Mouse (Mus musculus) lung, adult 2 months (tissue): ENCODE measurements around the gene Ctnna3.

Source experiments
- CTCF ChIP-seq: fragments of 200-500 bp; IDR thresholded peaks from 2 replicates; pipeline ENCODE4 v1.5.1; 2011; ENCODE audit warnings: mild to moderate bottlenecking, low read length, control low read depth; ENCODE audit not compliant: insufficient read depth
- POLR2A ChIP-seq: fragments of 200-500 bp; IDR thresholded peaks from 2 replicates; pipeline ENCODE4 v1.6.1; 2011; ENCODE audit warnings: low read depth, mild to moderate bottlenecking, control low read depth, low read length, borderline replicate concordance; ENCODE audit errors: extremely low read depth

GRCm38 (mm10) chr10:64489471-64489870, 1059.6 kb downstream of the Ctnna3 start:
- TF ChIP-seq POLR2A (no peak), CTCF (no peak)
